In the genomic region with DNA sequence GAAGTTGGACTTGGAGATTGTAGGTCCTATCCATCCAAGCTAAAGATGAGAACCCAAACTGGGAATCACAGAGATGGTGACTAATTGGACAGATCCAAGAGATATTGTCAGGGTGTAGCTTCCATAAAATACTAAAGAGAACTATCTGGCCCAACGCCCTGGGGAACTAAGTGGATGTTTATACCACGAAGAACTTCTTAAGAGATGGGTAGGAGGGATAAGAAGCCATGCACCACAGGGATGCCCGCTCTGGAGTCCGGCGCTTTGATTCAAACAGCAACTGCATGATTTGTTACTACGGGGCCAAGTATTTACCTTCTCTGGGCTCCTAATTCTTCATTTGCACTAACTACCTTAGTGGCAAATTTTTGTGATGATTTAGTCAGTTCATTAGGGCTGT, we compare ENCODE assay signal across 8 mouse cellular contexts. TPM values are rescaled to one million over a fixed set of nuclear protein-coding genes. Genes with fewer than 3 reads are reported as not detected.
DNase-seq lines count a peak whose midpoint lies in the region; ATAC-seq and TF ChIP-seq lines count a peak whose summit lies in the region.

No protein-coding gene starts in this region.

- peak overlapping the region; percentile 91 for H3K4me3 ChIP-seq in kidney, adult 2 months (ENCODE audit: insufficient read depth, low read depth, low read length)
- peak overlapping the region; percentile 90 for H3K4me3 ChIP-seq in heart, embryonic 16.5 days (ENCODE audit: low read length)
- peak overlapping the region; percentile 63 for H3K4me3 ChIP-seq in lung, postnatal 0 days (ENCODE audit: low read depth, low read length)

- ATAC-seq in heart, embryonic 16.5 days (replicated peaks; ENCODE audit: extremely low read depth, insufficient read depth, low FRiP score) = peak; percentile 11; the same call in 1 of the 2 replicates
- ATAC-seq in lung, postnatal 0 days = peak; percentile 13; the same call in 1 of the 2 replicates
- no peak; the same call in 1 of the 2 replicates for ATAC-seq in cerebellum, adult (ENCODE audit: insufficient number of reproducible peaks, low FRiP score, low TSS enrichment)

- 8% methylated on average over 6 of the region's 6 CpGs for WGBS in kidney, adult 2 months
- WGBS in heart, embryonic 16.5 days = 7% methylated on average over 6 of the region's 6 CpGs
- 3% methylated on average over 6 of the region's 6 CpGs for WGBS in lung, postnatal 0 days

- H3K36me3 ChIP-seq in kidney, adult 2 months (ENCODE audit: control insufficient read depth, insufficient read depth, low read length) = no peaks in the 10 kb centered on the region; the same call in 1 of the 2 replicates
- H3K36me3 ChIP-seq in heart, embryonic 16.5 days (ENCODE audit: control insufficient read depth, insufficient read depth) = no peaks in the 10 kb centered on the region
- H3K36me3 ChIP-seq in lung, postnatal 0 days (ENCODE audit: insufficient read depth, low read length) = no peaks in the 10 kb centered on the region

- no peak for DNase-seq in kidney, adult 2 months
- DNase-seq in kidney, postnatal 25 days = no peak
- DNase-seq in ZHBTc4 (ENCODE audit: low read depth, low spot score) = peak; percentile 7
- peak; percentile 5 for DNase-seq in lung, postnatal 0 days (ENCODE audit: low spot score)
- no peak for DNase-seq in T-cell, adult 2 months (ENCODE audit: low spot score)
- no peak for DNase-seq in embryo, embryonic 10.5 days (ENCODE audit: low spot score)

- no peaks in the 10 kb centered on the region for H3K27me3 ChIP-seq in kidney, adult 2 months (replicated peaks; ENCODE audit: control insufficient read depth, insufficient read depth, low read length)
- H3K27me3 ChIP-seq in heart, embryonic 16.5 days (ENCODE audit: control insufficient read depth, insufficient read depth, low read length) = no peaks in the 10 kb centered on the region
- no peaks in the 10 kb centered on the region for H3K27me3 ChIP-seq in lung, postnatal 0 days (replicated peaks; ENCODE audit: insufficient read depth, low read length)

- TF ChIP-seq CTCF in kidney, adult 2 months (conservative IDR thresholded peaks at IDR 0.05; ENCODE audit: insufficient read depth, insufficient read length, low read depth, low read length) = no peak
- no peak for TF ChIP-seq CTCF in lung, postnatal 0 days (IDR thresholded peaks at IDR 0.05)

- H3K4me2 ChIP-seq in heart, embryonic 16.5 days (ENCODE audit: low read depth, low read length) = peak overlapping the region; percentile 87
- peak overlapping the region; percentile 85 for H3K4me2 ChIP-seq in lung, postnatal 0 days (replicated peaks; ENCODE audit: low read depth, low read length)

- H3K27ac ChIP-seq in kidney, adult 2 months (ENCODE audit: insufficient read depth, low read depth, low read length) = peak overlapping the region; percentile 22
- H3K27ac ChIP-seq in heart, embryonic 16.5 days (ENCODE audit: low read length) = peak overlapping the region; percentile 74
- 0 out of 2 replicates have a peak overlapping the region, but pooled peaks have one; percentile 38 for H3K27ac ChIP-seq in lung, postnatal 0 days (ENCODE audit: low read length)

- H3K4me1 ChIP-seq in kidney, adult 2 months (ENCODE audit: control insufficient read depth, insufficient read depth, low read length) = peaks cover 3% of the 10 kb centered on the region; the same call in 1 of the 2 replicates
- peaks cover 7% of the 10 kb centered on the region; the same call in 1 of the 2 replicates for H3K4me1 ChIP-seq in heart, embryonic 16.5 days (ENCODE audit: control insufficient read depth, insufficient read depth, low read length)
- H3K4me1 ChIP-seq in lung, postnatal 0 days (ENCODE audit: insufficient read depth, low read depth, low read length) = no peaks in the 10 kb centered on the region

- no peak for TF ChIP-seq POLR2A in kidney, adult 2 months (IDR thresholded peaks at IDR 0.05; ENCODE audit: low read depth, low read length)

- peak overlapping the region; percentile 85 for H3K9ac ChIP-seq in heart, embryonic 16.5 days (ENCODE audit: low read length)
- H3K9ac ChIP-seq in lung, postnatal 0 days (replicated peaks; ENCODE audit: low read depth) = peak overlapping the region; percentile 51

- H3K9me3 ChIP-seq in heart, embryonic 16.5 days (replicated peaks; ENCODE audit: control insufficient read depth, low read length) = no peaks in the 10 kb centered on the region
- no peaks in the 10 kb centered on the region for H3K9me3 ChIP-seq in lung, postnatal 0 days (ENCODE audit: low read length)

- no peak for TF ChIP-seq EP300 in lung, postnatal 0 days (IDR thresholded peaks at IDR 0.05)

RNA-seq across cellular contexts. Expression of gene Bbs7, which starts 0.6 kb away (rescaled TPM):
- 4.1 and 4.6 TPM in 2 replicates for polyA plus RNA-seq in kidney, adult 2 months (2012; rRNA removed)
- polyA plus RNA-seq in heart, embryonic 16.5 days (2015; fragmentation: Nextera tagmentation; extraction: Ambion mirVana) = 10.0 and 11.7 TPM in 2 replicates
- 8.0 and 8.8 TPM in 2 replicates for polyA plus RNA-seq in lung, postnatal 0 days (2015; fragmentation: Nextera tagmentation; extraction: Ambion mirVana)

RNA-seq across cellular contexts. Expression of gene Ccna2, which starts 40.7 kb away (rescaled TPM):
- 1.6 and 1.7 TPM in 2 replicates for polyA plus RNA-seq in kidney, adult 2 months (2012; rRNA removed)
- polyA plus RNA-seq in heart, embryonic 16.5 days (2015; fragmentation: Nextera tagmentation; extraction: Ambion mirVana) = 170 and 195 TPM in 2 replicates
- 7.3 and 9.8 TPM in 2 replicates for polyA plus RNA-seq in lung, postnatal 0 days (2015; fragmentation: Nextera tagmentation; extraction: Ambion mirVana)

Comparison
In these comparisons a context has a peak if more than half of its experiments do, and no peak if none do; other contexts are left out.
1. DNase-seq: peak in ZHBTc4 (single experiment) and lung, postnatal 0 days (single experiment); none in kidney, adult 2 months (single experiment), kidney, postnatal 25 days (0 of 2), T-cell, adult 2 months (single experiment) and embryo, embryonic 10.5 days (single experiment).
2. H3K27ac ChIP-seq: peak in every context shown above with its lines; median percentile 74 in heart, embryonic 16.5 days; 38 in lung, postnatal 0 days; 22 in kidney, adult 2 months.
3. RNA of gene Ccna2, which starts 40.7 kb away (polyA plus RNA-seq): 170 to 195 TPM in heart, embryonic 16.5 days; 7.3 to 9.8 TPM in lung, postnatal 0 days and 1.6 to 1.7 TPM in kidney, adult 2 months; every median in the first group is over 10 times any median in the second.
4. Peak in every context shown above with its lines, with median percentiles within 50 percentile points of each other: H3K4me3 ChIP-seq.